Mouse (Mus musculus) small intestine, adult 2 months (tissue): ENCODE measurements around the gene Ctsa.

ENCODE experiments used
- CTCF ChIP-seq: fragments of 200-500 bp; IDR thresholded peaks from 2 replicates; pipeline ENCODE4 v1.5.1; 2012; ENCODE audit warnings: low read depth, mild to moderate bottlenecking, control low read depth, inconsistent platforms, low read length, moderate library complexity, mixed read lengths; ENCODE audit not compliant: insufficient replicate concordance, insufficient read length; ENCODE audit errors: extremely low read depth
- POLR2A ChIP-seq: fragments of 200-500 bp; IDR thresholded peaks from 2 replicates; pipeline ENCODE4 v1.6.1; 2012; ENCODE audit warnings: low read depth, mild to moderate bottlenecking, control low read depth, inconsistent platforms, low read length, moderate library complexity

DNA sequence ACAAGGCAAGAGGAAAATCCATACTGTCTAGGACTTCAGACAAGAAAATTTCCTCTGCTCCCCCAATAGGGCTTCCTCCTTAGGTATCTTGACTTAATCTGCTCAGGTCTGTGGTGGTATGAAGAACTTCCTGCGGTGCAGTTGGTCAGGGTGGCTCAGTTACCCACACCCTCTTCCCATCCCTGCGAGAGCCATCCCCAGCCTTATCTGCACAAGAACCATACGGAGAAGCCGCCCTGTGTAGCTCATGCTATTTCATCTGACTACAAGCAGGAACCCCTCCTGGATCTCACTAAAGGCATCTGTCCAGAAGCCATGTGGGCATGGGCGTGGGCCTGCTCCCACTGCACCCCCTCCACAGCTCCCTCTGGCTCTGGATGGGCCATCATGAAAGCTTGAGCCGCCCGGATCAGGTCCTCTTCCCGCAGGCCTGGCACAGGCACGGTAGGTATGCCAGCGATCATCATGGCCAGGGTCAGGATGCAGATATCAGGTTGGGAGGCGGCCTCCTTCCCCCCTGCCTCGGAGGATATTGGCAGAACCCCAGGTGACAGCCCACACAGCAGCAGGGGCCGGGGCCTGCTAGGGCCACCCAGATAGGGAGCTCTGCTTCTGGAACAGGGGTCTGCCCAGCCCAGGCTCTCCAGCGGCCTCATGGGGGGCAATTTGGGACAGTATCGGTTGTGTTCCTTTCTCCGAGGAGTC, 5.4 kb upstream of the Ctsa start:
- no peak for TF ChIP-seq POLR2A
- TF ChIP-seq CTCF = no peak
